Mouse (Mus musculus) liver, embryonic 11.5 days (tissue): ENCODE results near the gene Cbx8. TPM values are rescaled to one million over a fixed set of nuclear protein-coding genes. Genes with fewer than 3 reads are reported as not detected.

Experiments
- ATAC-seq: fragments of 200-750 bp; cut with Nextera tagmentation; replicated peaks from 2 replicates; pipeline ENCODE4 v1.8.0; 2017; ENCODE audit warnings: moderate number of reproducible peaks, mild to moderate bottlenecking, moderate TSS enrichment, moderate library complexity; ENCODE audit not compliant: low FRiP score
- DNase-seq: peaks from one replicate; pipeline ENCODE4 v3.0.0-alpha.2; 2017; ENCODE audit warnings: low spot score
- H3K27ac ChIP-seq: fragments of 300-500 bp; sonication (generic); 2 replicates; pipeline ENCODE4 v1.5.1; 2014; ENCODE audit warnings: mild to moderate bottlenecking, low read depth, low read length, control low read depth
- H3K27me3 ChIP-seq: fragments of 300-500 bp; sonication (generic); replicated peaks from 2 replicates; pipeline ENCODE4 v1.6.1; 2014; ENCODE audit warnings: low read length, mixed read lengths; ENCODE audit not compliant: control insufficient read depth, insufficient read depth
- H3K36me3 ChIP-seq: fragments of 300-500 bp; sonication (generic); 2 replicates; pipeline ENCODE4 v1.6.1; 2014; ENCODE audit warnings: mild to moderate bottlenecking, low read length, moderate library complexity, mixed read lengths; ENCODE audit not compliant: control insufficient read depth, insufficient read depth
- H3K4me1 ChIP-seq: fragments of 300-500 bp; sonication (generic); replicated peaks from 2 replicates; pipeline ENCODE4 v1.6.1; 2014; ENCODE audit warnings: low read length, mixed read lengths; ENCODE audit not compliant: control insufficient read depth, insufficient read depth
- H3K4me2 ChIP-seq: fragments of 300-500 bp; sonication (generic); 2 replicates; pipeline ENCODE4 v1.6.1; 2014; ENCODE audit warnings: mild to moderate bottlenecking, control low read depth, moderate library complexity
- H3K4me3 ChIP-seq: fragments of 300-500 bp; sonication (generic); 2 replicates; pipeline ENCODE4 v1.5.1; 2014; ENCODE audit warnings: low read depth, low read length, control low read depth
- H3K9ac ChIP-seq: fragments of 300-500 bp; sonication (generic); 2 replicates; pipeline ENCODE4 v1.6.1; 2014; ENCODE audit warnings: low read depth, low read length, control low read depth
- H3K9me3 ChIP-seq: fragments of 300-500 bp; sonication (generic); 2 replicates; pipeline ENCODE4 v1.6.1; 2016; ENCODE audit warnings: low read length, inconsistent platforms, mixed read lengths; ENCODE audit not compliant: control insufficient read depth
- WGBS: fragments of 180-500 bp; shearing (Covaris S2); extraction: QIAGEN DNeasy Blood & Tissue Kit; methylation state at CpG from one replicate; pipeline ENCODE4 v1.1.7; 2014; 5-methylcytosine and 5-hydroxymethylcytosine counted together
- polyA plus RNA-seq: library from polyadenylated mRNA; unstranded; fragments of >200 nt; fragmentation: Nextera tagmentation; extraction: Ambion mirVana; gene quantifications from 2 replicates; pipeline ENCODE4 v1.2.1, GENCODE M21; 2014

Cbx8 gene
- polyA plus RNA-seq, 1 experiment from 2014 or later: 7.1 TPM

GRCm38 (mm10) chr11:119033874-119034558 lies 6.8 kb downstream of the Cbx8 start:
- Histone ChIP-seq H3K4me1 (peaks cover 13% of the 10 kb centered on the region), H3K27me3 (peaks cover 60% of the 10 kb centered on the region), H3K4me3 (no peak overlapping the region), H3K9me3 (no peaks in the 10 kb centered on the region), H3K27ac (no peak overlapping the region), H3K36me3 (peaks cover 1% of the 10 kb centered on the region; the same call in 1 of the 2 replicates), H3K9ac (no peak overlapping the region), H3K4me2 (peak overlapping the region; percentile 33; the same call in 1 of the 2 replicates)
- WGBS: 3% methylated on average over 26 of the region's 26 CpGs
- ATAC-seq (no peak), DNase-seq (peak; percentile 70)

DNA sequence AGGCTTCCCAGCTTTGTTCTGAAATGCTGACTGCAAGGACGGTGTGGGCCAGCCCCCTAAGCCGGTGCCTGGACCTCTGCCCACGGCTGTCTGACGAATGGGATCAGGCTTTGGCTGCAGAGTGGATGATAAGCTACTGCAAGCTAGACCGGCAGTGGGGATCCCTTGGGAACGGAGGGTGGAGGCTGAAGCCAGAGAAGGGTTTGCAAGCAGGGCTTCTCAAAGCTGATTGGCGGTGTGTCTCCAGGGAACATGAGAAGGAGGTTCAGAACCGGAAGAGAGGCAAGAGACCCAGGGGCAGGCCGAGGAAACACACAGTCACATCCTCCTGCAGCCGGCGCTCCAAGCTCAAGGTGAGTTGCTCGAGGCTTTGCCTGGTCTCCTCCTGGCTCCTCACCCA lies 14.6 kb downstream of the Cbx8 start:
- Histone ChIP-seq H3K27ac (no peak overlapping the region), H3K9ac (no peak overlapping the region), H3K4me2 (no peak overlapping the region), H3K4me3 (no peak overlapping the region), H3K27me3 (peaks cover 29% of the 10 kb centered on the region), H3K36me3 (peaks cover 18% of the 10 kb centered on the region), H3K4me1 (peaks cover 11% of the 10 kb centered on the region), H3K9me3 (no peaks in the 10 kb centered on the region)
- no peak for ATAC-seq
- WGBS: 64% methylated on average over 12 of the region's 12 CpGs
- DNase-seq: no peak

- H3K4me2 ChIP-seq: peak overlapping the region; percentile 85
- H3K27me3 ChIP-seq: peaks cover 41% of the 10 kb centered on the region
- peaks cover 11% of the 10 kb centered on the region for H3K4me1 ChIP-seq
- peak overlapping the region; percentile 81 for H3K9ac ChIP-seq
- DNase-seq (no peak), ATAC-seq (no peak)
- H3K36me3 ChIP-seq: peaks cover 18% of the 10 kb centered on the region
- H3K9me3 ChIP-seq: no peaks in the 10 kb centered on the region
- WGBS: 20% methylated on average over 7 of the region's 7 CpGs
- no peak overlapping the region for H3K27ac ChIP-seq
- peak overlapping the region; percentile 82 for H3K4me3 ChIP-seq
These were observed 16.5 kb downstream of the Cbx8 start for GRCm38 (mm10) chr11:119024260-119024659.

DNA sequence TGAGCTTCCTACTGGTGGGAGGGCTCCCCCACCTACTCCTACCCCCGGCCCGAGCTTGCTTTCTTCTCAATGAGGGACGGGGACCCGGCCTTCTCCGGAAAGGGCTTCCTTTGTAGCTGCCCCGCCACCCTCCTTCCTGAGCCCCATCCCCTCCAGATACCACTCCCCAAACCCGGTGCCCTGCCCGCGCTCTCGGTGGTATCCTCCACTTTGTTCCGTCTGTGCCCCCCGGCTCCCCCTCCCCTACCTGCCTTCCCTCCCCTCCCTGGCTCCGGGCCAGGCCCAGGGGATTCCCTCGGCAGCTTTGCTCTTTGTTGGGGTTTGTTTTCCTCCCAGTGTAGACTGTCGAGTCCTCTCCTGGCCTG lies 17.2 kb downstream of the Cbx8 start:
- ATAC-seq (0 out of 2 replicates have a peak, but pooled peaks have one; percentile 7), DNase-seq (no peak)
- 2% methylated on average over 15 of the region's 15 CpGs for WGBS
- peak overlapping the region; percentile 57; the same call in 1 of the 2 replicates for H3K27ac ChIP-seq
- peak overlapping the region; percentile 85 for H3K4me2 ChIP-seq
- peak overlapping the region; percentile 81 for H3K9ac ChIP-seq
- no peaks in the 10 kb centered on the region for H3K9me3 ChIP-seq
- H3K27me3 ChIP-seq: peaks cover 41% of the 10 kb centered on the region
- peak overlapping the region; percentile 82 for H3K4me3 ChIP-seq
- peaks cover 14% of the 10 kb centered on the region for H3K36me3 ChIP-seq
- peaks cover 11% of the 10 kb centered on the region for H3K4me1 ChIP-seq

- peak within 1 kb of the TSS; percentile 57 for H3K27ac ChIP-seq
- H3K4me3 ChIP-seq: peak within 1 kb of the TSS; percentile 82
- no peaks in the 10 kb centered on the region for H3K9me3 ChIP-seq
- H3K36me3 ChIP-seq: peaks cover 8% of the 10 kb centered on the region
- DNase-seq: peak; percentile 80
- peak within 1 kb of the TSS; percentile 85 for H3K4me2 ChIP-seq
- H3K27me3 ChIP-seq: peaks cover 41% of the 10 kb centered on the region
- ATAC-seq: peak; percentile 82
- peaks cover 11% of the 10 kb centered on the region for H3K4me1 ChIP-seq
- H3K9ac ChIP-seq: peak within 1 kb of the TSS; percentile 81
- under 1% methylated on average over 74 of the region's 99 CpGs for WGBS
These were observed 17.7 kb downstream of the Cbx8 start, which contains the start of gene Cbx2 for GRCm38 (mm10) chr11:119022895-119023615. Gene Cbx2, plus strand, starts transcription at chr11:119022962.

DNA sequence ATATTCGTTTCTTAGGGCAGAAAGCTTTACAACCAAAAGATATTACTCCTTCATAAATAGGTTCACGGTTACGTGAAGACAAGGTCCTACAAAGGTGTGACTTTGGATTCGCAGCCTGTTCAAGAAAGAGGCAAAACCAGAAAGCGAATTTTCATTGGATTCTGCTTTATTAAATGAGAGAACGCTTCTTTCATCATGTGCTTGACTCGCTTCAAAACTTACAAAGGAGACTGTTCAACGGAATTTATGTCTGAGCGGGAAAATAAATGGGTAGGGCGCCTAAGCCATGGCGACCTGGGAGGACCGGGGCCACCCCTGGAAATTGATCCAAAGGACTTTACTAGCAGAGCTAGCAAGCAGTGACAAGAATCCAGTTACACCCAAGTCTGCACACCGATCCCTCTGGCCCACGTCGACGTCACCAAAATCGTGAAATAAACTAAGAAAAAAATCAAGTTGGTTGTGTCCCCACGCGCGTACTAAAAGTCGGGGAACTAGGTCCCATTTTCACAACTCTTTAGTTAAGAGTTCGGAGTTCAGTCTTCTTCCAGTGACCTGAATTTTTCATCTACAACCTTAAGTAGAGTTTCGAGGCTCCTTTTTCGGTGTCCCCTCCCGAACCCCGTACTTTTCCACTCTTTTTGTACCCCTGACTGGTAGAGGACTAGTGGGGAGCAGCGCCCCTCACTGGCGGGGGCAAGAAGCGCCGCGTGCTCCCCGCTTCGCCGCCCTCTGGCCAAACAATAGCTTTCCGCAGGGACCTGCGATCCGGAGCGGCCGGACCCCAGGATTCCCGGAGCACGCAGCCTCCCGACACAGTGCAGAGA lies 18.5 kb downstream of the Cbx8 start:
- Histone ChIP-seq H3K4me1 (peaks cover 11% of the 10 kb centered on the region), H3K27me3 (peaks cover 41% of the 10 kb centered on the region), H3K4me3 (peak overlapping the region; percentile 82), H3K4me2 (peak overlapping the region; percentile 85), H3K27ac (peak overlapping the region; percentile 11; the same call in 1 of the 2 replicates), H3K36me3 (peaks cover 3% of the 10 kb centered on the region; the same call in 1 of the 2 replicates), H3K9ac (peak overlapping the region; percentile 81), H3K9me3 (no peaks in the 10 kb centered on the region)
- ATAC-seq (no peak), DNase-seq (no peak)
- 8% methylated on average over 42 of the region's 42 CpGs for WGBS

DNA sequence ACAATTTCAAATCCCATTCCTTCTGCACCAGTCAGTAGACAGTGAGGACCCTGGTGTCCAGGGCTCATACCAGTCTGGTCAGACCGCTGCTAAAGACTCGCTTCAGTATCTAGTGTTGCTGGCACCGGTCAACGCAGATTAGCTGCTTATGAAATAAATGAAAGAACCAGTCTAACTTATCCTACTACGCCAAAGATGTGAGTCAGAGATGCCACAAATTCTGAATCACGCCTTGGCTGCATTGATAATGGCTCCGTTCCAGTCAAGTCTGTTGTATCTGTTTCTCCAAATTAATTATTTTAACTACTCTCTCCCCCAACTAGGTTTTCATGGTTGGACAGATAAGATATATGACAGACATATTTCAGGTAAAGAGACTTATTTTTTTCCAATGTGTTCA lies 19.6 kb downstream of the Cbx8 start:
- H3K4me3 ChIP-seq: no peak overlapping the region
- WGBS: 80% methylated on average over 7 of the region's 7 CpGs
- no peaks in the 10 kb centered on the region for H3K36me3 ChIP-seq
- DNase-seq: no peak
- no peak overlapping the region for H3K9ac ChIP-seq
- no peak overlapping the region for H3K4me2 ChIP-seq
- no peak overlapping the region for H3K27ac ChIP-seq
- H3K9me3 ChIP-seq: no peaks in the 10 kb centered on the region
- no peak for ATAC-seq
- H3K27me3 ChIP-seq: peaks cover 41% of the 10 kb centered on the region
- H3K4me1 ChIP-seq: peaks cover 8% of the 10 kb centered on the region

DNA sequence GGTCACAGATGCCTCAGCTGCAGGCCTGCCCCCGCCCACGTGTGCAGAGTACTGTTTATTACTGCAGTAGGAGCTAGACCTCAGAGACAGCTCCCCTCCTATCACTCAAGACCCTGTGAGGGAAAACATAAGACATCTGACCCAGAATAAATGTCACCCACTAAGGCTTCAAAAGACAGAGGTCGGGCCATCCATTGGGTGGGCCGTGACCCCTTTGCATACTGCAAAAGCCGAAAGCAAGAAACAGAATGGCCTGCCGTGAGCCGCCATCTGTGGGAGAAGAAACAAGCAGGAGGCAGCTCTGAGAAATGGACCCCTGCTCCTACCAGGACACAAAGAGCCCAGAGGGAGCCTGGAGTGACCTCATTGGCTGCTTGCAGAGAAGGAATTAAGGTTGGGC lies 23.3 kb downstream of the Cbx8 start:
- H3K36me3 ChIP-seq: no peaks in the 10 kb centered on the region
- H3K9ac ChIP-seq: no peak overlapping the region
- no peak overlapping the region for H3K27ac ChIP-seq
- H3K9me3 ChIP-seq: no peaks in the 10 kb centered on the region
- WGBS: 80% methylated on average over 7 of the region's 7 CpGs
- ATAC-seq (no peak), DNase-seq (no peak)
- H3K4me2 ChIP-seq: no peak overlapping the region
- peaks cover 25% of the 10 kb centered on the region for H3K27me3 ChIP-seq
- H3K4me1 ChIP-seq: no peaks in the 10 kb centered on the region
- H3K4me3 ChIP-seq: no peak overlapping the region
